Mouse (Mus musculus) G1E (cell line): ENCODE results near the gene Setd6. TPM values are rescaled to one million over a fixed set of nuclear protein-coding genes. Genes with fewer than 3 reads are reported as not detected.

Experiments used
- ATAC-seq: 2 replicates; pipeline ENCODE4 v1.8.0; 2016; ENCODE audit warnings: mild to moderate bottlenecking; ENCODE audit not compliant: insufficient number of reproducible peaks, poor library complexity, low FRiP score, severe bottlenecking; ENCODE audit errors: extremely low read depth
- DNase-seq: peaks from one replicate; pipeline ENCODE4 v3.0.0; 2012; ENCODE audit warnings: low spot score
- H3K27me3 ChIP-seq: 2 replicates; pipeline ENCODE4 v1.6.1; 2012; ENCODE audit warnings: mild to moderate bottlenecking, low read length, inconsistent platforms; ENCODE audit not compliant: insufficient read depth
- H3K36me3 ChIP-seq: replicated peaks from 2 replicates; pipeline ENCODE3; 2012; ENCODE audit warnings: mild to moderate bottlenecking, inconsistent platforms
- H3K4me1 ChIP-seq: 2 replicates; pipeline ENCODE4 v1.6.1; 2012; ENCODE audit warnings: low read depth, low read length, inconsistent platforms, mixed read lengths; ENCODE audit not compliant: insufficient read depth
- H3K4me3 ChIP-seq: 2 replicates; pipeline ENCODE4 v1.5.1; 2012; ENCODE audit warnings: low read depth, mild to moderate bottlenecking, inconsistent platforms, low read length, moderate library complexity, mixed read lengths
- H3K9me3 ChIP-seq: replicated peaks from 2 replicates; pipeline ENCODE4 v1.6.1; 2012; ENCODE audit warnings: inconsistent platforms
- CTCF ChIP-seq: IDR thresholded peaks from 2 replicates; pipeline ENCODE4 v1.5.1; 2012; ENCODE audit warnings: low read depth, low read length, inconsistent platforms, mixed read lengths
- GATA1 ChIP-seq: IDR thresholded peaks from 2 replicates; pipeline ENCODE4 v1.6.1; 2012; ENCODE audit warnings: borderline replicate concordance, low read length, inconsistent platforms, mixed read lengths
- GATA2 ChIP-seq: IDR thresholded peaks from 2 replicates; pipeline ENCODE4 v1.6.1; 2012; ENCODE audit warnings: low read depth, low read length, inconsistent platforms, borderline replicate concordance
- POLR2AphosphoS5 ChIP-seq: IDR thresholded peaks from 2 replicates; pipeline ENCODE4 v1.6.1; 2012; ENCODE audit warnings: low read depth, low read length, inconsistent platforms; ENCODE audit not compliant: insufficient replicate concordance
- TAL1 ChIP-seq: conservative IDR thresholded peaks from 2 replicates; pipeline ENCODE4 v1.6.1; 2012; ENCODE audit warnings: low read depth, low read length, inconsistent platforms, mixed read lengths
- polyA plus RNA-seq: library from polyadenylated mRNA; stranded (reverse); fragments of >175 nt; gene quantifications from 2 replicates; pipeline ENCODE4 v1.2.3, GENCODE M21; 2012
- total RNA-seq, 2 experiments: library from RNA; stranded (forward) in 1 of 2; stranded (reverse) in 1 of 2; fragments of 200-1000 nt in 1 of 2; fragments of >200 nt in 1 of 2; fragmentation: Nextera tagmentation in 1 of 2; gene quantifications; 2 replicates each; pipeline ENCODE4 v1.2.3; 2014 to 2017

Setd6 gene
- total and polyA plus RNA-seq, 3 experiments, result 14.9 to 48.5 (median 48.3) TPM

DNA sequence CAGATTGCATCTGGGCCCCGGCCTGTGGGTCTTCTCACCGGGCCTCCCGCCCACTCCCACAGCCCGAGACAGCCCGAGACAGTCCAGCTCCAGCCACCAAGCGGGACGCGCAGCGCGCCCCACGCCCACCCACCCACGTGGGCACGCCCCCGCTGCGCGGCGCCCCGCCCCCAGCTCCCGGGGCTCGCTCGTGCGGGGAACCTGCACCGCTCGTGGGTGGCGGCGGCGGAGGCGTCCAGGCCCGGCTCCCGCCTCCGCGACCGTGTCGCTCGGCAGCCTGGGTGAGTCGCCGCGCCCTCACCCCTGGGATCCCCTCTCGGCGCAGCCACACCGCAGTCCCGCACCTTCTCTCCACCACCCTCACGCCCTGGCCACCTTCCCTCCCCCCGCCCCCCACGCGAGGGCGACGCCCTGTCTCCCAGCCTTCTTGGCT is 38.1 kb upstream of the Setd6 start:
- TF ChIP-seq CTCF, result no peak
- no peak for TF ChIP-seq POLR2AphosphoS5
- no peak for TF ChIP-seq GATA1
- TF ChIP-seq GATA2, result no peak
- Histone ChIP-seq H3K4me1 (no peaks in the 10 kb centered on the region), H3K4me3 (no peak overlapping the region), H3K36me3 (no peaks in the 10 kb centered on the region), H3K9me3 (peaks cover 8% of the 10 kb centered on the region), H3K27me3 (peaks cover 36% of the 10 kb centered on the region)
- DNase-seq, result peak; percentile 38
- no peak for ATAC-seq

DNA sequence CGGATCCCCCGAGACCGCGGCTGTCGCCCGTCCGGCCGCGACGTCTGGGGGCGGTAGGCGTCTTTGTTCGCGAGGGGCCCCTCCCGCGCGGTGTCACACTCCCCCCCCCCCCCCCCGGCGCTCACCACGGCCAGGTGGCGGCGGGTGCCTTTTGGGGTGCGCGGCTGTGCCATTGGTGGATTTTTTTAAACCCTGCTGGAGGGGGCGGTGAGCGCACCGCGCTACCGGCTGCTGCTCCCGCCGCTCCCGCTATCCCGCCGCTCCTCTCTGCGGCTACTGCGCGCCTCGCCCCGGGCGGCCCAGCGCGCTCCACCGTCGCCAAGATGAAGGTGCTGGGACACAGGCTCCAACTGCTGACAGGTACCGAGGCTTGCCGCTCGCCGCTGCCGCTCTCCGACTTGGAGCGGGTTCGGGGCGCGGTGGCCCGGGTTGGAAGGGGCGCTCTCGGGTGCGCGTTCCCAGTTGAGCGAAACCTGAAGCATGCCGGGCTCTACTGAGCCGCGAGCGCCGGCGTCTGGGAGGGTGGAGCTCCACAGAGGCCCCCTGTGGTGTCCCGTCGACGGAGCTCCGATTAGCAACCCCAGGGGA is 37.6 kb upstream of the Setd6 start:
- peaks cover 8% of the 10 kb centered on the region for H3K9me3 ChIP-seq
- no peak for ATAC-seq

DNA sequence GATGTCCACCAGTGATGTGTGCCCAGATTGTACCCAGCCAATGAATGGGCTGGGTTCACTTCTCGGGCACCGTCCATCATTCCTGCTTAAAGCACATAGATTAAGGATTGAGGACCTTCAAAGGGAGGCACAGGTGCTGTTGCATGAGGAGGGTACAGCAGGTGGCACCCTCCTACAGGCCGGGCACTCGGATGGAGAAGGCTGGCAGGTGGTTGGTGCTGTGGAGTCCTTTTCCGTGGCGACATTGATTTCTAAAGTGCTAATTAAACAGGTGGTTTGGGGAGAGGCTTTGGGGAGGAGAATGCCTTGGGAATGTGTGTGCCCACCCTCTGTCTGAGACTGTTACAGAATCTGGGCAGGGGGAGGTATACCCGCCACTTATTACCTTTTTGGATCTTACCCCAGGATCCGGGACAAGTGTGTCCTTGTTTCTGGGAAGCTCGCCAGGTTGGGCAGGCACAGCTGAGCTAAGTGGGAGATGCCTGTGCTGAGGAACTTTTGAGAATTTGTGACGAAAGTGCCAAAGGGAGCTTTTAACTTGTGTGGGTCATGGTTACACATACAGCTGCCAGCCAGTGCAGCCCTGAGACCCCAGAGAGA is 27.5 kb upstream of the Setd6 start:
- no peak for ATAC-seq
- Histone ChIP-seq H3K9me3 (no peaks in the 10 kb centered on the region), H3K4me3 (no peak overlapping the region), H3K36me3 (no peaks in the 10 kb centered on the region), H3K27me3 (peaks cover 48% of the 10 kb centered on the region), H3K4me1 (no peaks in the 10 kb centered on the region)
- DNase-seq, result no peak
- no peak for TF ChIP-seq GATA1
- no peak for TF ChIP-seq POLR2AphosphoS5
- no peak for TF ChIP-seq GATA2
- TF ChIP-seq TAL1, result no peak
- TF ChIP-seq CTCF, result no peak

More for the DNA sequence above, 37.6 kb upstream of the Setd6 start:
- Histone ChIP-seq H3K4me1 (no peaks in the 10 kb centered on the region), H3K36me3 (no peaks in the 10 kb centered on the region), H3K4me3 (no peak overlapping the region), H3K27me3 (peaks cover 36% of the 10 kb centered on the region)
- DNase-seq, result no peak
- TF ChIP-seq GATA1, result no peak
- no peak for TF ChIP-seq CTCF
- no peak for TF ChIP-seq POLR2AphosphoS5

DNA sequence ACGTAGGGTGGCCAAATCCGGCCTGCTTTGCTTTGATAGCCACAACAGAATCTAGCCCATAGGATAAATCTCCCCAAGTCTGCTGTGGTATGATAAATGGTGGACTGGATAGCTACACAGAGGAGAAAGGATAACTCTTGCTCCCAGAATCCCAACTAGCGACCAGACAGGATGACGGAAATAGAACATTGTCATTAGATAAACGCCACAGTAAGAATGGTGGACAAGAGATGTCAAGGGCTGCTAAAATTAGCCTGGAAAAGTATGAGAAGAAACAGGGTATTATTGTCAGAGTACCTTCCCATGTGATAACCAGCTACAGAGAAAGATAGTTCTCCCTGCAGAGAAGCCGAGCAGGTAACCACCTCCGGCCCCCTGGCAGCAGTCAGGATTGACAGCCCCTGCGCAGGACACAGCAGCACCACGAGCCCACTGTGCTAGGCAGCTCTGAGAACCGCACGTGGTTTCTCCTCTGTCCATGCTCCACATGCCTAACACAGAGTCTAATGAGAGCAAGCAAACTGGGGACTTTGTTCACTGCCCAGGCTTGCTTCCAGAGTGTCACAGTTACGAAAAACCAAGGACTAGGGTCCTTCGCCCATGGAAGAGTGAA is 24.6 kb upstream of the Setd6 start:
- Histone ChIP-seq H3K9me3 (no peaks in the 10 kb centered on the region), H3K27me3 (peaks cover 51% of the 10 kb centered on the region), H3K4me1 (no peaks in the 10 kb centered on the region), H3K36me3 (no peaks in the 10 kb centered on the region), H3K4me3 (no peak overlapping the region)
- TF ChIP-seq TAL1 (no peak), POLR2AphosphoS5 (no peak), GATA2 (no peak), CTCF (no peak), GATA1 (no peak)
- ATAC-seq (no peak), DNase-seq (no peak)

DNA sequence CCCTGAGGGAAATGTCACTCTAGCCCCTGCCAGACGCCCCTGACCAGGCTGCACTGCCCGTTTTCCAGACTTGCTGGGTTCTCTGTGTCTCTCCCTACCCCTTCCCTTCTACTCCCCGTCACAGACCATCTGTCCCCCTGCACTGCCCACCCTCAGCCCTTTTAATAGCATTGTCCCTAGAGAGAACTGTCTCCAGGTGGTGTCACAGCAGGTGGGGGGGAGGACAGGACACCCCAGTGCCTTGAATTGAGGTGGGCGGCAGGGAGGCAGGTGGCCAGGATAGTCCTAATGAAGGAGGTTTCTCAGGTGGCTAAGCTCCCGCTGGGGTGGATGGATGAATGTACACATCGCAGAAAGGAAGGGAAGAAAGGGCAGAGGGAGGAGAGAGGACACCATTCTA is 21.1 kb upstream of the Setd6 start:
- no peak for TF ChIP-seq TAL1
- no peaks in the 10 kb centered on the region for H3K36me3 ChIP-seq
- H3K4me3 ChIP-seq, result no peak overlapping the region
- H3K9me3 ChIP-seq, result no peaks in the 10 kb centered on the region
- peaks cover 60% of the 10 kb centered on the region for H3K27me3 ChIP-seq
- ATAC-seq (no peak), DNase-seq (no peak)
- peaks cover 5% of the 10 kb centered on the region for H3K4me1 ChIP-seq

DNA sequence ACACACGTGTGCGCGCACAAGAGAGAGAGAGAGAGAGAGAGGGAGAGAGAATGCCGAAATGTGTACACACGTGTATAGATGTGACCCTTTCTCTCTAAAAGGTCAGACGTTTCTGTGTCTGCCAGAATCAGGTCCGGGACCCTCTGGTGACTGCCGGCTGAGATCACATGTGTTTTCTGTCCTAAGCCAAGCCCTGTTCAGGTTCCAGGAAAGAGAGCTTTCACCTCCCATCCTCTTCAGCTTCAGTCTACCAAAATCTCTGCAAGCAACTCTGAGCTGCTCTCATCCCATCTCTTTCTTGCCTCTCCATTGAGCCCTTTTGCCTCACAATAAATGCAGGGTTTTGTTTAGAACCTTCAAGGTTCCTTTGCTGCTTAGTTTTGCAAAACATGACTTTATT is 19.0 kb upstream of the Setd6 start:
- DNase-seq, result no peak
- Histone ChIP-seq H3K4me3 (no peak overlapping the region), H3K9me3 (no peaks in the 10 kb centered on the region), H3K36me3 (no peaks in the 10 kb centered on the region), H3K4me1 (peaks cover 5% of the 10 kb centered on the region), H3K27me3 (peaks cover 67% of the 10 kb centered on the region)
- TF ChIP-seq CTCF, result no peak
- TF ChIP-seq TAL1, result no peak
- TF ChIP-seq GATA2, result no peak
- TF ChIP-seq GATA1, result no peak
- TF ChIP-seq POLR2AphosphoS5, result no peak
- no peak for ATAC-seq
